Mouse (Mus musculus) spleen, postnatal 10 days (tissue): ENCODE results near the gene Samd4b.
A peak's percentile ranks its signal among the peaks of the same experiment; 100 is the strongest.

Experiments used
- DNase-seq, 2 experiments: peaks; one replicate each; pipeline ENCODE4 v3.0.0; 2021 to 2022; ENCODE audit warnings: low spot score in 2 of 2

The Samd4b gene

GRCm38 (mm10) chr7:28495426-28495825, 102.5 kb downstream of the Samd4b start:
- DNase-seq: no peak

DNA sequence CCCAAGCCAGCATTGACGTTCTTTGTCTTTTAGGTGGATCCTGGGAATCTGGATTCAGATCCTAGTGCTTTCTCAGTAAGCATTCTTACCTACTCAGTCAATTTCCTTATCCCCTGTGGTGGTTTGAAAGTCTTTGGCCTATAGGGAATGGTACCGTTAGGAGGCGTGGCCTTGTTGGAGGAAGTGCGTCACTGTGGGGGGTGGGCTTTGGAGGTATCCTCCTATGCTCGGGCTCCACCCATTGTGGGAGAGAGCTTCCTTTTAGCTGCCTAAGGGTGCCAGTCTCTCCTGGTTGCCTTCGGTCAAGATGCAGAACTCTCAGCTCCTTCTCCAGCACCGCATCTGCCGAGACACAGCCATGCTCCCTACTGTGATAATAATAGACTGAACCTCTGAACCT, 105.6 kb downstream of the Samd4b start:
- DNase-seq: no peak

- no peak for DNase-seq
These were observed 107.0 kb downstream of the Samd4b start for GRCm38 (mm10) chr7:28490903-28491302.

GRCm38 (mm10) chr7:28490410-28490809, 107.5 kb downstream of the Samd4b start:
- DNase-seq: peak; percentile 15 to 65

DNA sequence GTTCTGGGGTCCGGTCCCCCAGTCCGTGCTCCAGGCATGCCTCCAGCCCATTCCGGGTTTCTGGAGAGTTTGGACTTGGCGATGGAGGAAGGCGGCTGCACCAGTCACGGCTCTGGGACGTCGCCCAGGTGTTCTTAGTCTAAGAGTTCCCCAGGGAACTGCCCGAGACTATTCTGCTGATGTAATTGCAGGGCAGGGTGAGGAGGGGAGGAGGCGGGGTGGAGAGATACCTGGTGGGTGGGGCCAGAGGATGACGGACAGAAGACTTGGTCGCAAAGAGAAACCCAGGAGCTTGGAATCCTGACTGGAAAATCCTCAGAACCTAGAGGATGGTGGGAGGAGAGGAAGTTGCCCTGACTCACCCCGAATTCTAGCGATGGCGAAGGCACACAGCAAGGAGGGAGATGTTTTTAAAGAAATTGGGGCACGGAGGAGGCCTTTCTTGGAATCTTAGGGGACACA, 109.9 kb downstream of the Samd4b start:
- DNase-seq: no peak

GRCm38 (mm10) chr7:28484192-28484591, 113.8 kb downstream of the Samd4b start:
- DNase-seq: no peak

DNA sequence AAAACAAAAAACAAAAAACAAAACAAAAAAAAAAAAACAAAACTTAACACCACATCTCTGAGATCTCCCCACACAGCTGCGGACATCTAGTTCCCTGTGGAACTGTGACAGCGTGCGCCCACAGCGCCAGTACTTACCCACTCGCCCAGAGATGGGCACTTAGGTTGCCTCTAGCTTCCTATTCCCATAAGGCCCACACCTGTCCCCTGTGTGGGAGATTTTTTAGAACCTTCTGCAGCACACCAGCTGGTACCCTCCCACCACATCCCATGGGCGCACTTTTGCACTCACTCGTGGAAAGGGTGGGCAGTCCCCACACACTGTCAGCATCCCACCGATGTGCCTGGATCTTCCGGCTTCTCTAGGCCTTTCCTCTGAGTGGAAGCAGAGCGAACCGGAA, 115.1 kb downstream of the Samd4b start:
- no peak for DNase-seq

GRCm38 (mm10) chr7:28478854-28479253, 119.1 kb downstream of the Samd4b start:
- no peak for DNase-seq

DNA sequence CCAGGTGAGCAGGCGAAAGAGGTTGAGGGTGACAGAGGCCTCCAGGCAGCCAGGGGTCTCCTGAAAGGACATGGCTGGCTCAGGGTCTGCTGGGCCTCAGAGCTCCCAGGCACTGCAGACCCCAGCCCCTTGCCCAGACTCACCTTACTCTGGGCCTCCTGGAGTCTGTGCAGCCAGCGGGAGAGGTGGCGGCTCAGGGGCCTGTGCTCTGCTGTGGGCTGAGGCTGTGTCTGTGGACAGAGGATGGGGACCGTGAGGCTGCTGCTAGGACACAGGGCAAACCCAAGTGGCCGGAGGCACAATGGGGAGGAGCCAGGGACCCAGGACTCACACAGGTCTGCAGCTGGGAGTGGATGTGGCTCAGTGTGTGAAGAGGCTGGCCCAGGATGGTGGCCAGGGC, 120.6 kb downstream of the Samd4b start:
- DNase-seq: no peak

- no peak for DNase-seq
These were observed 121.8 kb downstream of the Samd4b start for GRCm38 (mm10) chr7:28476191-28476590.

DNA sequence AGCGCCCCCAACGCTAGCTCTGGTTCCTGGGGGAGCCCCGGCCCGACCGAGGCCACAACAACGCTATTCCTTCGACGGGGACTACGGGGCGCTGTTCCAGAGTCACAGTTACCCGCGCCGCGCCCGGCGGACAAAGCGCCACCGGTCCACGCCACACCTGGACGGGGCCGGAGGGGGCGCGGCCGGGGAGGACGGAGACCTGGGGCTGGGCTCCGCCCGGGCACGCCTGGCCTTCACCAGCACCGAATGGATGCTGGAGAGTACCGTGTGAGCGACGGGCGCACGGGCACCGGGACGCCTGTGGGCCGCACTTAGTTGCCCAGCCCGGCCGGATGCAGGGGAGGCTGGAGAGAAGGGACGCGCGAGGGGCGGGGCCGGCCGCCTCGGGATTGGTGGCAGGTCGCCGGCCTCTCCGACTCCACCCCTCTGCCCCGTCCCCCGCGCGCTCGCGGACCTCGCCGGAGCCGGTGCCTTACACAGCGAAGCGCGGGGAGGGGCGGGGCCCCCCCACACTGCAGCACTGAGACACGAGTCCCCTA, 130.7 kb downstream of the Samd4b start:
- DNase-seq: peak in 1 of 2 experiments; percentile 46

- no peak for DNase-seq
These were observed 131.2 kb downstream of the Samd4b start for GRCm38 (mm10) chr7:28466721-28467212.

DNA sequence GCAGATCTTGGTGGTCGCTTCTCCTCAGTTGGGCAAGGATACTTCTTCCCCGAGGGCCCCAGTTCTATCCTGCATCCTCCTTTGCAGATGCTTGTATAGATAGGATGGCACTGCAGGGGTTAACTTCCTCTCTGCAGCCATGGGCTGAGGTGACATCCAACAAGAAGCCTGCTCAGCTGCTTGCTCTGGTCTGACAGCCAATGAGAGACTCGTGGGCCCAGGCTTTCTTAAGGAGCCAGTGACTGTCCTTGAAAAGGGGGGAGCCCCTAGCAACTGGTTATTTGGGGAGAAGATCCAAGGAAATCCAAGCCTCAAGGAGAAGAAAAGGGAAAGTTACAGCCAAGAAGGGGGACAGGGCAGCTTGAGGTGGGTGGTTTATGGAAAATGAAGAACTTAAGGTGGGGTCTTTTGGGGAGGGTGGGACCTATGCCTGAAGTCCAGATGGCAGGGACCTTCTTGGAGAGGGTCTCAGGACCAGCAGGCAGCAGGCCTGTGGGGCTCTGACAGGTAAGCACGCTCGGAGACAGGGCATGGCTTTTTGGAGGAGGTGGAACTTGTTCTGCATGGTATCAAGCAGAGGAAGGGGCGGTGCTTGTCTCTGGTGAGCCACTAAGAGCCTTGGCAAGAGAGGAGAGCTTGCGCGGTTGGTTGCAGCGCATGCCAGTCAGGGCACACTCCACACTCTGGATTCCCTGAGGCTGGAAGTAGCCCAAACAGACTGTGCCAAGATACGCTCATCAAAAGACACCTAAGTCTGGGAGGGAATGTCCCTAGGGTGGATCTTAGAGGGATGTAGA, 133.3 kb downstream of the Samd4b start:
- DNase-seq: peak in 1 of 2 experiments; percentile 45

GRCm38 (mm10) chr7:28462769-28463168, 135.2 kb downstream of the Samd4b start:
- DNase-seq: no peak

DNA sequence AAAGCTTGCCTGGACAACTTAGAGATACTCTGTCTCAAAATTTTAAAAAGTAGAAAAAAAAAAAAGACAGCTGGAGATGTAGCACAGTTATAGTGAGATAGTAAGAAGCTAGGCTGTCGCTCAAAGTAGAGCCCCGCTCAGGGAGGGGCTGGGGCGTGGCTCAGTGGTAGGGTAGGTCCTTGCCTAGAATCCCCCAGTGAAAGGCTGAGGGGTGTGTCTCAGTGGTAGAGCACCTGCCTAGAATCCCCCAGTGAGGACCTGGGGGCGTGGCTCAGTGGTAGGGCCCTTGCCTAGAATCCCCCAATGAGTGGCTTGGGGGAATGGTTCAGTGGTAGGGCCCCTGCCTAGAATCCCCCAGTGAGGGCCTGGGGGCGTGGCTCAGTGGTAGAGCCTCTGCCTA, 137.6 kb downstream of the Samd4b start:
- DNase-seq: no peak

- DNase-seq: no peak
These were observed 145.5 kb downstream of the Samd4b start for GRCm38 (mm10) chr7:28452361-28453005.

DNA sequence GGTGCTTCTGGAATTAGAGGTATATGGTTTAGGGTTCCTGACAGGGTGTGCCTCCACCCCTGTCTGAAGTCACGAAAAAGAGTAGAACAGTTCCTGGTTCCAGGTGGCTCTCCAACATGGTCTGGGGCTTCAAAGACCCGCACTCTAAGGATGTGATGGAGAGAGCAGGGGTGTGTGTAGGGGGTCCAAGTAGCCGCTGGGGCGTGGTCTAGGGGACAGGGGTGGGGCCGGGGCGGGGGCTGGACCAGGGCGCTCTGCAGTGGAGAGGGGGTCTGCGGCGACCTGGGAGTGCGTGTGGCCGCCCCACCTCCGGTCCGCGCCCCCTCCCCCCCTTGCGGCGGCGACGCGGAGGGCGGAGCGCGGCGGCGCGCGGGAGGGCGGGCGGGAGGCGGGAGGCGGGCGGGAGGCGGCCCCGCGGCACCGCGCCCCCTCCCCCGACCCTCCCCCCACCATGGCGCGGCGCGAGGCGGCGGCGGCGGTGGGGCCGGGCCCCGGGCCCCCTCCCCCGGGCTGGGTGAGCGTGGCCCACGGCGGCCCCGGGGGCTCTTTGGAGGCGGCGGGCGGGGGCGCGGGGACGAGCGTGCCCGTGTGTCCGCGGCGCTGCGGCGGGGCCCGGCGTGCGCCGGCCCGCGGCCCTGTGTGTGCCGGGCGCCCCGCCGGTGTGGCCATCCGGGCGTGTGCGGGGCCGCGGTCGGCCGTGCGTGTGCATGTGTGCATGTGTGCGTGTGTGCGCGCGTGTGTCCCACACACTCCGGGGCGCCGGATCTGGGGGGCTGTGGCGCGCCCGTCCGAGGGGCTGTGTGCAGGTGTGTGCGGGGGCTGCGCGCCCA, 146.2 kb downstream of the Samd4b start, which contains the start of gene Lrfn1:
Gene Lrfn1 (plus strand): TSS at position 450 of the 830 bp plus-strand sequence.
- no peak for DNase-seq

- no peak for DNase-seq
These were observed 149.8 kb downstream of the Samd4b start for GRCm38 (mm10) chr7:28447865-28448820.

DNA sequence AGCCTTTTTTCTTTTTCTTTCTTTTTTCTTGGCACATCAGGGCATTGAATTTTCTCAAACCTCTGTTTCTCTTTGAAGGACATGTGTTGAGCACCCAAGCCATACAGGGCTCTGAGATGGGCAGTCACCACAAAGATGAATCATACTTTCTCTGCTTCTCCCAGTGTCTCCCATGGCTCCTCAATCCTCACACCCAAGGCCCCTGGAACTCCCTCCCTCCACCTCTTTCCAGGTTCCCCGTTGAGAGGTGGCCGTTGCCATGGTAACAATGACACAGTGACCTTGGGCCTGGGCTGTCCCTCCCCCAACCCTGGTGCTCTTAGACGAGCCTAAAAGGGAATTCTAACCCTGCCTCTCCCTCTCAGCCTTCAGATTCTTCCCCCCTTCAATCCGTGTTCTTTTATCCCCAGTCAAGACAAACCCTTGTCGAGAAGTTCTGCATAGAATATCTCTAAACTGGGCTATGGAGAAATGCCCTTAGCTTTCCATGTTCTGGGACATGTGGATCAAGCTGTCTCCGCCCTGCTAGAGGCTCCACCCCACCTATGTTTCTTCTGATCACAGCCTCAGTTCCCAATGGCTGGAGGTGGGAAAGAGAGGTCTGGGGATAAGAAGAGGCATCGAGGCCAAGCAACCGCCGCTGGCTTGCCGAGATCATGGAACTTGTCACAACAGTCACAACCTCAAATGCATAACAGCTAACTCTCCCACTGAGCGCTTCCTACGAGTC, 150.7 kb downstream of the Samd4b start:
- DNase-seq: no peak

DNA sequence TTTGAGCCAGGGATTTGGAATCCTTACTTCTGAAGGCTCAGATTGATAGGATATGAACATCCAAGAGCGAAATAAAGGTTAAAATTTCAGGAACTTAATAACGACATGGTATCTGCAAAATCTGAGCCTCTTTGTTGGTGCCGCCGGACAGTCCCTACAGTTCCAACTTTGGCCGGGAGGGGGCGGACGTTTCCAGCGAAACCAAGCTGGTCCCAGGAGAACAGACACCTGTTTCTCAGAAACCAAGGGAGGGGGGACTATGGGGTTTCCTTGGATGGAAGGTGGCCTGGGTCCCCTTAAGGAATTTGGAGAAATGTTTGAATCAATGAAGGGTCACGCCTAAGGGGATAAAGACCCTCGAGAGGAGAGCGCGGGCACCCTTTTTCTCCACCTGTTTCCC, 151.5 kb downstream of the Samd4b start:
- DNase-seq: peak; percentile 88 to 90
